Mouse (Mus musculus): ENCODE measurements around the gene Wap.

GRCm38 (mm10) chr11:6624619-6625382 lies 13.6 kb downstream of the Wap start:
- TF ChIP-seq POLR2A (IDR thresholded peaks at IDR 0.05; ENCODE audit: borderline replicate concordance, low read depth, low read length): no peak
- TF ChIP-seq CTCF (IDR thresholded peaks at IDR 0.05; ENCODE audit: low read depth, low read length): no peak
